Mouse (Mus musculus): ENCODE results near the gene Rem2. TPM values are rescaled to one million over a fixed set of nuclear protein-coding genes. Genes with fewer than 3 reads are reported as not detected.

Rem2 gene
- polyA plus RNA-seq, 1 experiment from 2014 or later = 12.5 TPM

GRCm38 (mm10) chr14:54523600-54523999 is 47.7 kb downstream of the Rem2 start:
- WGBS = 30% methylated on average over 6 of the region's 6 CpGs
- Histone ChIP-seq H3K36me3 (replicated peaks) (no peaks in the 10 kb centered on the region), H3K4me3 (no peak overlapping the region), H3K4me1 (peaks cover 25% of the 10 kb centered on the region), H3K27ac (no peak overlapping the region), H3K27me3 (ENCODE audit: poor library complexity, severe bottlenecking) (no peaks in the 10 kb centered on the region), H3K9me3 (no peaks in the 10 kb centered on the region)
- no peak for DNase-seq (ENCODE audit: extremely low spot score, low spot score)

GRCm38 (mm10) chr14:54527227-54528006 is 51.5 kb downstream of the Rem2 start:
- no peaks in the 10 kb centered on the region for H3K36me3 ChIP-seq (replicated peaks)
- H3K4me1 ChIP-seq = peaks cover 22% of the 10 kb centered on the region
- no peaks in the 10 kb centered on the region for H3K27me3 ChIP-seq (ENCODE audit: poor library complexity, severe bottlenecking)
- DNase-seq (ENCODE audit: extremely low spot score, low spot score) = peak; percentile 61
- peak overlapping the region; percentile 53 for H3K4me3 ChIP-seq
- under 1% methylated on average over 18 of the region's 18 CpGs for WGBS
- H3K9me3 ChIP-seq = no peaks in the 10 kb centered on the region
- peak overlapping the region; percentile 85 for H3K27ac ChIP-seq

GRCm38 (mm10) chr14:54528007-54528393 is 52.1 kb downstream of the Rem2 start:
- WGBS = 18% methylated on average over 5 of the region's 5 CpGs
- DNase-seq (ENCODE audit: extremely low spot score, low spot score) = peak; percentile 25
- Histone ChIP-seq H3K27ac (peak overlapping the region; percentile 85), H3K4me3 (peak overlapping the region; percentile 53), H3K4me1 (peaks cover 22% of the 10 kb centered on the region), H3K27me3 (ENCODE audit: poor library complexity, severe bottlenecking) (no peaks in the 10 kb centered on the region), H3K36me3 (replicated peaks) (no peaks in the 10 kb centered on the region), H3K9me3 (no peaks in the 10 kb centered on the region)

- H3K4me1 ChIP-seq = peaks cover 22% of the 10 kb centered on the region
- peak; percentile 90 for DNase-seq (ENCODE audit: extremely low spot score, low spot score)
- H3K27ac ChIP-seq = peak overlapping the region; percentile 51; the same call in 1 of the 2 replicates
- no peak overlapping the region for H3K4me3 ChIP-seq
- H3K36me3 ChIP-seq (replicated peaks) = no peaks in the 10 kb centered on the region
- H3K27me3 ChIP-seq (ENCODE audit: poor library complexity, severe bottlenecking) = no peaks in the 10 kb centered on the region
- WGBS = 14% methylated on average over 17 of the region's 17 CpGs
- H3K9me3 ChIP-seq = no peaks in the 10 kb centered on the region
These were observed 52.7 kb downstream of the Rem2 start for GRCm38 (mm10) chr14:54528446-54529111.

Other genes starting within 250 kb of the Rem2 start
- 247 and 249 TPM in 2 replicates for gene Dad1, start 222.0 kb upstream of the Rem2 start, polyA plus RNA-seq (2016; fragmentation: Nextera tagmentation; extraction: Ambion mirVana)
- 42.5 and 44.0 TPM in 2 replicates for gene Abhd4, start 221.9 kb upstream of the Rem2 start, polyA plus RNA-seq (2016; fragmentation: Nextera tagmentation; extraction: Ambion mirVana)
- gene Olfr49, start 191.2 kb upstream of the Rem2 start, polyA plus RNA-seq (2016; fragmentation: Nextera tagmentation; extraction: Ambion mirVana) = not detected in 2 replicates
- 55.2 and 59.0 TPM in 2 replicates for gene Oxa1l, start 115.3 kb upstream of the Rem2 start, polyA plus RNA-seq (2016; fragmentation: Nextera tagmentation; extraction: Ambion mirVana)
- gene Slc7a7, start 58.3 kb upstream of the Rem2 start, polyA plus RNA-seq (2016; fragmentation: Nextera tagmentation; extraction: Ambion mirVana) = 4.1 and 4.3 TPM in 2 replicates
- 200 and 201 TPM in 2 replicates for gene Mrpl52, start 49.2 kb upstream of the Rem2 start, polyA plus RNA-seq (2016; fragmentation: Nextera tagmentation; extraction: Ambion mirVana)
- gene Mmp14, start 44.5 kb upstream of the Rem2 start, polyA plus RNA-seq (2016; fragmentation: Nextera tagmentation; extraction: Ambion mirVana) = 52.4 and 54.6 TPM in 2 replicates
- 23.8 and 24.4 TPM in 2 replicates for gene Lrp10, start 12.0 kb upstream of the Rem2 start, polyA plus RNA-seq (2016; fragmentation: Nextera tagmentation; extraction: Ambion mirVana)
- 162 and 164 TPM in 2 replicates for gene Prmt5, start 41.4 kb downstream of the Rem2 start, polyA plus RNA-seq (2016; fragmentation: Nextera tagmentation; extraction: Ambion mirVana)
- 59.1 and 65.4 TPM in 2 replicates for gene Haus4, start 78.5 kb downstream of the Rem2 start, polyA plus RNA-seq (2016; fragmentation: Nextera tagmentation; extraction: Ambion mirVana)
- gene Ajuba, start 101.5 kb downstream of the Rem2 start, polyA plus RNA-seq (2016; fragmentation: Nextera tagmentation; extraction: Ambion mirVana) = 79.1 and 98.7 TPM in 2 replicates
- 9.5 and 11.0 TPM in 2 replicates for gene 4931414P19Rik, start 129.9 kb downstream of the Rem2 start, polyA plus RNA-seq (2016; fragmentation: Nextera tagmentation; extraction: Ambion mirVana)
- gene Psmb5, start 141.9 kb downstream of the Rem2 start, polyA plus RNA-seq (2016; fragmentation: Nextera tagmentation; extraction: Ambion mirVana) = 478 and 497 TPM in 2 replicates
- 0.05 and 0.12 TPM in 2 replicates for gene Psmb11, start 145.3 kb downstream of the Rem2 start, polyA plus RNA-seq (2016; fragmentation: Nextera tagmentation; extraction: Ambion mirVana)
- not detected in 2 replicates for gene Gm17606, start 164.9 kb downstream of the Rem2 start, polyA plus RNA-seq (2016; fragmentation: Nextera tagmentation; extraction: Ambion mirVana)
- 4.7 and 5.4 TPM in 2 replicates for gene Cdh24, start 165.3 kb downstream of the Rem2 start, polyA plus RNA-seq (2016; fragmentation: Nextera tagmentation; extraction: Ambion mirVana)
- gene 1700123O20Rik, start 210.1 kb downstream of the Rem2 start, polyA plus RNA-seq (2016; fragmentation: Nextera tagmentation; extraction: Ambion mirVana) = 104 and 109 TPM in 2 replicates
- 142 and 146 TPM in 2 replicates for gene Acin1, start 210.8 kb downstream of the Rem2 start, polyA plus RNA-seq (2016; fragmentation: Nextera tagmentation; extraction: Ambion mirVana)
- gene Gm29776, start 222.7 kb downstream of the Rem2 start, polyA plus RNA-seq (2016; fragmentation: Nextera tagmentation; extraction: Ambion mirVana) = not detected in 2 replicates
- not detected in 2 replicates for gene Cebpe, start 236.1 kb downstream of the Rem2 start, polyA plus RNA-seq (2016; fragmentation: Nextera tagmentation; extraction: Ambion mirVana)